Mouse (Mus musculus): ENCODE measurements at regions not wholly inside any gene's neighbourhood (a gene's known extent, or its start where the extent isn't known, plus 50 kb on each side); places are given as distances from the start of the nearest gene placed in this dataset.
A peak's percentile ranks its signal among the peaks of the same experiment; 100 is the strongest.

DNA sequence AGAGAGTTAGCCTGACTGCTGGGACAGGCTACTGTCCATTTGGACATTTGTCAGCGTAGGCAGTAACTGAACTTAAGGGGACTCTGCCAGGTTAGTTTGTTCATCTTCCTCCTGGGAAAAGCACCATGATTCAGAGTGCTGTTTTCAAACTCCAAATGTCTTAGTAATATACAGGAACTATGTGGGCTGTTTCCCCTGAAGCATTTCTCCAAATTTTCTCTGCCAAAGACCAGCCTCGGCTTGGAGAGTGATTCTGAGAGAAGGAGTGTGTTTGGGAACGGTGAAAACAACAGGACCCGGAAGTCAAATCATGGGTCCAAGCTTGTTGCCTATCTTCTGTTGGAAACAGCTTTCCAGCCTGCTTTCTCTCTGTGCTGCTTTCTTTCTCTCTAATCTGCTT, 52.1 kb downstream of the Rprm start:
- DNase-seq (ENCODE audit: low spot score in 2 of 2), result peak in 1 of 2 experiments; percentile 2

DNA sequence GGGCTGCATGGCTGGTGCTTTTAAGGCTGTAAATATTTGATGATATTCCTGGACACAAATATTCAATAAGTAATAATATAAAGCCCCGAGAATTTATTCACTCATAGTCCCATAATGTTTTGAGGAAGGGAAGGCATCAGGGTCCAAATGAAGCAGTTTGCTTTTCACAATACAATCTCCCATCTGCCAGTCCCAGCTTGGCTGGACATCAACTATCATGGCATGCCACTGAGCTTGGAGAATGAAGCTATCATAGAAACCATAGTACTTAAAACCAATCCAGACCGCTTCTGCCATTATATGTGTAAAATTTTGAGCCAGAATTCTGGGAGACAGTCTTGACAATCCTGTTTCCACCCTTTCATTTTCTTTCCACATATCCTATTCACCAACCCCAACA, 56.5 kb downstream of the Rprm start:
- DNase-seq (ENCODE audit: low spot score in 2 of 2), result no peak

DNA sequence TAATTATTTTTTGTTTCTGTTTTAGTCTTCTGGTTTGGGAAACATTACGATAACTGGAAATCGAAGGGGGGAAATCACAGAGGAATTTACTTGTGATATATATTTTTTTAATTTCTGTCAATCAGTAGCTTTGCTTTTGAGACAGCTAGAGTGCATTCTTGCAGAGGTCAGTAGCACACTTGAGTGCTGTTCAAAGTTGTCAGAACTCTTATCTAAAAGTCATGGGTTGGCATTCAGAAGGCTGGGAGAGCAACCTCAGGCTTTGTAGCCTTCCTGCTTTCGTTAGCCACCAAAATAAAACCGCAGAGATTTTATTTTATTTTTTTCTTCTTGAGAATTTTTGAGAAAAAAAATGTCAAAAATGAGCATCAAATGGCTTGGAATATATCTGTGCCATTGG, 62.6 kb downstream of the Rprm start:
- DNase-seq (ENCODE audit: low spot score in 2 of 2), result no peak

DNA sequence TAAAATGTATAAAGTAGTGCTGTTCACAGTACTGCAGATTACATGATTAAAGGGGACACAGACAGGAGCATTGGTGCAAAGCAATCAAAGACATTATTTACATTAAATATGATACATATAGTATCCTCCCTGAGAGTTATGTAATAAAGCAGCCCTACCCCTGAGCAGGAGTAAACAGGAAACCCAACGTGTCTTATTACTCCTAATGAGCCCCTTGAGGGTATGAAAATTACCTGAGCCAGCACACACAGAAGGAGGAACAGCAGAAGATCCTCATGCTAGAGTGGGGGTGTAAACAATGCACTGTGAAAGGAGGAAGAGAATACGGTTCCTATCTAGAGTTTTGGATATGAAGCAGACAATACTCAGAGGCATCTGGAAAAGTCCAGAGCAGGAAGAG, 95.2 kb downstream of the Rprm start:
- no peak for DNase-seq (ENCODE audit: low spot score in 2 of 2)

DNA sequence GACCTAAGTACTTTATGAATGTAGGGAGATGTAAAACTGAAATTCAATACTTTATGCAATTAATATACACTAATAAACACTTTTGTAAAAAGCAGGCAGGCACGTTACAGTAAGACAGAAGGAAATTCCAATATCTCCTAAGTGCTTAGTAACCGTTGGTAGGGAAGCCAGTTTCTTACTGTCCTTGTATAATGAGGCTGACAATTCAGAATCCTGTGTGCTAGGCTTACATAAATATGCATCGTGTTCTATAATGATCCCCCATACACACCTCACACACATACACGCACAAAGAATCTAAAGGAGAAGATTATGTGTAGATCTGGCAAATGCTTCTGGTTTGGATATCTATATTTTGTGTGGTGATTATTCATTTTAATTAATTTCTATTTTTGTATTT, 109.6 kb downstream of the Rprm start:
- DNase-seq (ENCODE audit: low spot score in 2 of 2), result no peak

DNA sequence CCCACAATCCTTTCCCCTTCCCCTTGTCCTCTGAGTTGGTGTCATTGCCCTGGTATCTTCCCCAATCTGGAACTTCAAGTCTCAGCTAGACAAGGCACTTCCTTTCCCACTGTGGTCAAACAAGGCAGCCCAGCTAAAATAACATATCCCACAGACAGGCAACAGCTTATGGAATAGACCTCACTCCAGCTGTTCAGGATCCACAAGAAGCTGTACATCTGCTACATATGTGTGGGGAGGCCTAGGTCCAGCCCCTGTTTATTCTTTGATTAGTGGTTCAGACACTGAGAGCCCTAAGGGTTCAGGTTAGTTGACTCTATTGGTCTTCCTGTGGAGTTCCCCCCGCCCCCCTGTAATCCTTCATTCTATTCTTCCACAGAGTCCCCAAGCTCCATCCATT, 124.9 kb downstream of the Rprm start:
- DNase-seq (ENCODE audit: low spot score in 2 of 2), result no peak

DNA sequence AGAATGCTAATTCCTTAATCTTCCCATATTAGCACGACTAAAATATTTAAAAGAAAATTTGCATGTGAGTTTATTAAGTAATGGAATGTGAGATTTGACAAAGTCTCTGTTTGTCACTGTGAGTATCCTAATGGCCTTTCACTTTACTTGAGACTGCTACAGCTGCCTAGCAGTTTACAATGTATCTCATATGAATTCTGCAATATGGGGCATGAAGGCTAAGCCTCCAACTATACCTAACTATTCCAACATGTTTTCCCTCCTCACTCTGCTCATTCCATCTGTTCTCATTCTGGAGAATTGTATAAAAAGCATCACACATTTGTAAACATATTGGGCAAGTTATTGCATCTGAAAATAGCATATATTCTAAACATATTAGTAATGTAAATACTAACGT, 137.1 kb downstream of the Rprm start:
- DNase-seq (ENCODE audit: low spot score in 2 of 2), result no peak

DNA sequence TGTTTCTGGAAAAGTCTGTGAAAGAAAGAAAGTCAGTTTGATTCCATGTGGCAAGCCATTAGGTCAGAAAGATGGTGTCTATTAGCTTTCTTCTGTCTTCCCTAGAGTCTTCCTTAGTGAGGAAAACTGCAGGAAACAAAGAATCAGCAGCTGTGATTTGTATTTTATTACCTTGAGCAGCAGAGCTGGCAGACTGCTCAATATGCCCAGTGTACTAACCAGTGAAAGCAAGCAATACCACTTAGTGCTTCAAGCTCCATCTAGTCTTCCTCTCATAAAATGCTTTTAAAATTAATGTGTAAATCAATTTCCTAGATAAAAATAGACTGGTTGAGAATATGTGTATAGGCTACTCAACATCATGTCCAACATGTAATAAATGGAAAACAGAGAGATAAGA, 137.8 kb downstream of the Rprm start:
- no peak for DNase-seq (ENCODE audit: low spot score in 2 of 2)

DNA sequence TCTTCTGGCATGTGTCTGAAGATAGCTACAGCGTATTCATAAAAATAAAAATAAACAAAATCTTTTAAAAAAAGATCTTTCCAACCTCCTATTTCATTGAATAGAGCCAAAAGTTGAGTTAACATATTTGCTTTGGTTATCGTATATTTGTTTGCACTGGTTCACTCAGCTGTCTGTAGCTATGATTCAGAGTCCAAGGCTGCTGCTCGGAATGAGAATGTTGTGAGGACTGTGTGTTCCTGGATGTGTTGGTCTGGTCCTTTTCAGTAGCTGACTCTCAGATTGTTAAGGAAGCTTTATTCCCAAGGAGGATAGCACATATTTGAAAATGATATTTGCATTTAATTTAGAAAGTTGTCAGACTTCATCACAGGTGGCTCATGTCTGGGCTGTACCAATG, 173.5 kb downstream of the Rprm start:
- no peak for DNase-seq (ENCODE audit: low spot score in 2 of 2)

All from gastrocnemius, adult 8-10 months (tissue).